Mouse (Mus musculus) G1E (cell line): ENCODE results near the gene Elmo3. TPM values are rescaled to one million over a fixed set of nuclear protein-coding genes. Genes with fewer than 3 reads are reported as not detected.

Experiments used
- ATAC-seq: 2 replicates; pipeline ENCODE4 v1.8.0; 2016; ENCODE audit warnings: mild to moderate bottlenecking; ENCODE audit not compliant: insufficient number of reproducible peaks, poor library complexity, low FRiP score, severe bottlenecking; ENCODE audit errors: extremely low read depth
- DNase-seq: peaks from one replicate; pipeline ENCODE4 v3.0.0; 2012; ENCODE audit warnings: low spot score
- H3K27me3 ChIP-seq: 2 replicates; pipeline ENCODE4 v1.6.1; 2012; ENCODE audit warnings: mild to moderate bottlenecking, low read length, inconsistent platforms; ENCODE audit not compliant: insufficient read depth
- H3K36me3 ChIP-seq: replicated peaks from 2 replicates; pipeline ENCODE3; 2012; ENCODE audit warnings: mild to moderate bottlenecking, inconsistent platforms
- H3K4me1 ChIP-seq: 2 replicates; pipeline ENCODE4 v1.6.1; 2012; ENCODE audit warnings: low read depth, low read length, inconsistent platforms, mixed read lengths; ENCODE audit not compliant: insufficient read depth
- H3K4me3 ChIP-seq: 2 replicates; pipeline ENCODE4 v1.5.1; 2012; ENCODE audit warnings: low read depth, mild to moderate bottlenecking, inconsistent platforms, low read length, moderate library complexity, mixed read lengths
- H3K9me3 ChIP-seq: replicated peaks from 2 replicates; pipeline ENCODE4 v1.6.1; 2012; ENCODE audit warnings: inconsistent platforms
- CTCF ChIP-seq: IDR thresholded peaks from 2 replicates; pipeline ENCODE4 v1.5.1; 2012; ENCODE audit warnings: low read depth, low read length, inconsistent platforms, mixed read lengths
- GATA1 ChIP-seq: IDR thresholded peaks from 2 replicates; pipeline ENCODE4 v1.6.1; 2012; ENCODE audit warnings: borderline replicate concordance, low read length, inconsistent platforms, mixed read lengths
- GATA2 ChIP-seq: IDR thresholded peaks from 2 replicates; pipeline ENCODE4 v1.6.1; 2012; ENCODE audit warnings: low read depth, low read length, inconsistent platforms, borderline replicate concordance
- POLR2AphosphoS5 ChIP-seq: IDR thresholded peaks from 2 replicates; pipeline ENCODE4 v1.6.1; 2012; ENCODE audit warnings: low read depth, low read length, inconsistent platforms; ENCODE audit not compliant: insufficient replicate concordance
- TAL1 ChIP-seq: conservative IDR thresholded peaks from 2 replicates; pipeline ENCODE4 v1.6.1; 2012; ENCODE audit warnings: low read depth, low read length, inconsistent platforms, mixed read lengths
- polyA plus RNA-seq: library from polyadenylated mRNA; stranded (reverse); fragments of >175 nt; gene quantifications from 2 replicates; pipeline ENCODE4 v1.2.3, GENCODE M21; 2012
- total RNA-seq, 2 experiments: library from RNA; stranded (forward) in 1 of 2; stranded (reverse) in 1 of 2; fragments of 200-1000 nt in 1 of 2; fragments of >200 nt in 1 of 2; fragmentation: Nextera tagmentation in 1 of 2; gene quantifications; 2 replicates each; pipeline ENCODE4 v1.2.3; 2014 to 2017

Elmo3 gene
- total and polyA plus RNA-seq, 3 experiments: 0.49 to 2.2 (median 0.76) TPM

DNA sequence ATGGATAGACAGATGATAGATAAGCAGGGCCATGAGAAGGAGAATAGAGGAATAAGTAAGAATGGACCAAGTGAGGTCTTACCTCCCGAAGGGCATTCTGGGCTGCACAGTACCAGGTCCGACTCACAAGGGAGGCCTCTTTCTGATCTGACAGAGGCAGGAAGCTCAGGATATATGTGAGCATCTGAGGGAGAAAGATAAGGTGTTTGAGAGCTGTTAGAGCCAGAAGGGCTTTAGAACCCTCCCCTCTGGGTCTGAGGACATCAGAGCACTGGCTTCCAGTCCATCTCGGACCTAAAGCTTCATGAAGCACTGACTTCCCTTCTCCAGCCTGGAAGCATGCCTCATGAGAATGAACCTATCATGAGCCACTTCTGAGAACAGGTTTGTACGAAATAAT is 17.8 kb downstream of the Elmo3 start:
- DNase-seq (no peak), ATAC-seq (peak; percentile 42)
- Histone ChIP-seq H3K36me3 (peaks cover 59% of the 10 kb centered on the region), H3K4me3 (no peak overlapping the region), H3K27me3 (no peaks in the 10 kb centered on the region), H3K9me3 (no peaks in the 10 kb centered on the region), H3K4me1 (peaks cover 48% of the 10 kb centered on the region)
- TF ChIP-seq TAL1 (peak; percentile 27), GATA1 (no peak), GATA2 (no peak), CTCF (no peak), POLR2AphosphoS5 (no peak)

DNA sequence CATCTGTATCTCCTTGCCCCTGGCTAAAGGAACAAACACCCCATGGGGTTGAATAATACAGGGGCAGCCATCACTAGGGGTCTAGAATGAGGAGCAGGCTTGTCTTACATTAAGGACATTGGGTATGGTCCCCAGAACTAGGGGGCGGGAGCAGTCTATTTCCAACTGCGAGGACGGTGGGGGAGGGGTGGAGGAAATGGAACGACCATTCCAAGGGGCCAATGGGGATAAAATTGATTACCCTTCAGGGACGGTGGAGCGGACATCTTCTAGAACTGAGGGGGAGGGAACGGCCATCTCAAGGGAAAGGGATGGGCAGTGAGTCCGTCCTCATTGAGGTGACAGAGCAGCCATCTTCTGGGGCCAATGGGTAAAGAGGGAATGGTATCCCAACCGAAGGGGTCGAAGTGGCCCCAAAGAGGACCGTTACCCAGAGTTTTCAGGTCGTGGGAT is 20.3 kb downstream of the Elmo3 start:
- ATAC-seq: no peak
- H3K4me1 ChIP-seq: peaks cover 54% of the 10 kb centered on the region
- H3K4me3 ChIP-seq: peak overlapping the region; percentile 84
- no peaks in the 10 kb centered on the region for H3K9me3 ChIP-seq
- no peaks in the 10 kb centered on the region for H3K27me3 ChIP-seq
- TF ChIP-seq GATA1: no peak
- TF ChIP-seq TAL1: no peak
- no peak for TF ChIP-seq GATA2
- no peak for TF ChIP-seq POLR2AphosphoS5
- no peak for TF ChIP-seq CTCF
- DNase-seq: no peak
- H3K36me3 ChIP-seq: peaks cover 62% of the 10 kb centered on the region

DNA sequence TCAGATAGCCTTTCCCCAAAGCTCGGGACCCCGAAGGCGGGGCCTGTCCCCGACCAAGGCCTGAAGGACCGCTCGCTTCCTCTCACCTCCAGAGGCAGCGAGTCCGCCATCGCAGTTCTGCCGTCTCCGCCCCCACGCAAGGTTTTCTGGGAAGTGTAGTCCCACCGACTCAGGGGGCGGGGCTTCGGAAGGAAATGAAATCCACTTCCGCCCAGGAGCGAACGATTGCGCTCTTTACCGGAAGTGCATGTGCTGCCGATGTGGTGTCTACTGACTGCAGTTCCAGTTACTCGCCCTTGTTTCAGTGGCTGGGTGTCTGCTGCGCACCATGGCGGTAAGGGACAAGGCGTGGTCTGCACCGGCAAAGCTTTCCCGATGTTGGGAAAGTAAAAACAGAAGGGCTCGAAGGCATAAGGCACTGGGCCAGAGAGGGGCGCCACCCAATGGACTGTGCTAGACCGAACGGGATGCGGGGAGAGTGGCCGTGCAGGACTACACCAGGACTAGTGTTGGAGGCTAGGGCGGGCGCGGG is 20.8 kb downstream of the Elmo3 start, which contains the start of the genes Lrrc29 and Tmem208:
TSS of gene Lrrc29 (minus strand) at position 138 of the 532 bp plus-strand sequence.
TSS of gene Tmem208 (plus strand) at position 214 of the 532 bp plus-strand sequence.
- peaks cover 54% of the 10 kb centered on the region for H3K4me1 ChIP-seq
- peak; percentile 85 for ATAC-seq
- H3K4me3 ChIP-seq: peak within 1 kb of the TSS; percentile 84
- H3K27me3 ChIP-seq: no peaks in the 10 kb centered on the region
- H3K9me3 ChIP-seq: no peaks in the 10 kb centered on the region
- TF ChIP-seq GATA1 (no peak), POLR2AphosphoS5 (0 out of 2 replicates have a peak, but pooled peaks have one; percentile 32)
- peaks cover 66% of the 10 kb centered on the region for H3K36me3 ChIP-seq
- peak; percentile 86 for DNase-seq

DNA sequence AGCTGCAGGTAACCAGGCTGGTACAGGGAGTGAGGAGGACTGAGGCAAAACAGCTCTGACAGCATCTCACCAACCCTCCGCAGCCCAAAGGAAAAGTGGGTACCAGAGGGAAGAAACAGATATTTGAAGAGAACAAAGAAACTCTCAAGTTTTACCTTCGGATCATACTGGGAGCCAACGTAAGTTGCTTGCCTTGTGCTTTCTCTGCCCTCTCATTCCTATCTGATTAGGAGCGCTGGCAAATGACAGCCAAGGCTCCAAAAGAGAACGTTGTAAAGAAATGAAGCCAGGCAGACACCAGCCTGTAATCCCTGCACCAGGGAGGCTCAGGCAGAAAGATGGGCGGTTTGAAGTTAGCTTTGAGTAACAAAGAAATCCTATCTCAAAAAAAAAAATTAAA is 21.6 kb downstream of the Elmo3 start:
- no peak for TF ChIP-seq POLR2AphosphoS5
- no peak for TF ChIP-seq CTCF
- TF ChIP-seq GATA1: no peak
- TF ChIP-seq GATA2: no peak
- TF ChIP-seq TAL1: no peak
- Histone ChIP-seq H3K27me3 (no peaks in the 10 kb centered on the region), H3K4me1 (peaks cover 54% of the 10 kb centered on the region), H3K4me3 (peak overlapping the region; percentile 84), H3K9me3 (no peaks in the 10 kb centered on the region), H3K36me3 (peaks cover 71% of the 10 kb centered on the region)
- ATAC-seq (no peak), DNase-seq (no peak)

DNA sequence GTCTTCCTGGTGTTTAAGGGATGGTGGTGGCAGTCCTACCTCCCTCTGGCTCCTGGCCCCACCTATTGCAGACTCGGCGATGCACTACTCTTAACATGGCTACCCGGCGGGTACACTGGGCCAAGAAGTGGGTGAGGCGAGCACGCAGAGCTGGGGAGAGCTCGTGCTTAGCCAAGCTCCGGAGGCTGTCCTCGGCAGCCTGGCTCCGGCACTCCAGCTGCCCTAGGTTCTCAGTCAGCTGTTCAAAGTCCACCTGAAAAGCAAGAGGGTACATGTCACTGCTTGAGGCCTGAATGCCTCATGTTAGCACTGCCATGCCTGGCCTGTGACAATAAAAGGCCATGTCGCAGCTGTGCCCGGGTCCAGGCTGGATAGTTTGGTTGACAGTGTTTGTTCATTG is 24.9 kb downstream of the Elmo3 start:
- Histone ChIP-seq H3K4me1 (peaks cover 27% of the 10 kb centered on the region), H3K27me3 (no peaks in the 10 kb centered on the region), H3K4me3 (no peak overlapping the region), H3K36me3 (peaks cover 76% of the 10 kb centered on the region), H3K9me3 (no peaks in the 10 kb centered on the region)
- no peak for TF ChIP-seq GATA1
- no peak for TF ChIP-seq CTCF
- TF ChIP-seq POLR2AphosphoS5: no peak
- TF ChIP-seq GATA2: no peak
- TF ChIP-seq TAL1: no peak
- DNase-seq: no peak
- ATAC-seq: no peak

DNA sequence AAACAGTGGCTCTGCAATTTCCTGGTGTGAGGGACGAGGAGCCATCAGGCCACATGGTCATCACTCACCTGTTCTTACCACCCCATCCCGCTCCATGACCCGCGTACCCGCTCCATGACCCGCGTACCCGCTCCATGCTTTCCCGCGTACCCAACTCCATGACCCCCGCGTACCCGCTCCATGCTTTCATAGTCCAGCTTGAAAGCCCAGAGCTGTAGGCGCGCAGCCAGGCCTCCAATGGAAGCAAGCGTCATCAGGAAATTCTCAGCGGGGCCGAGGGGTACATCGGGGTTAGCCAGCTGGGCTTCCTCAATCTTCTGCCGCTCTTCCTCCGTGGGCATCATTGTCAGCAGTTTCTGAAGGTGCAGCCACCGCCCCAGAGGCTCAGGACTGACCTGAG is 26.1 kb downstream of the Elmo3 start:
- H3K36me3 ChIP-seq: peaks cover 87% of the 10 kb centered on the region

DNA sequence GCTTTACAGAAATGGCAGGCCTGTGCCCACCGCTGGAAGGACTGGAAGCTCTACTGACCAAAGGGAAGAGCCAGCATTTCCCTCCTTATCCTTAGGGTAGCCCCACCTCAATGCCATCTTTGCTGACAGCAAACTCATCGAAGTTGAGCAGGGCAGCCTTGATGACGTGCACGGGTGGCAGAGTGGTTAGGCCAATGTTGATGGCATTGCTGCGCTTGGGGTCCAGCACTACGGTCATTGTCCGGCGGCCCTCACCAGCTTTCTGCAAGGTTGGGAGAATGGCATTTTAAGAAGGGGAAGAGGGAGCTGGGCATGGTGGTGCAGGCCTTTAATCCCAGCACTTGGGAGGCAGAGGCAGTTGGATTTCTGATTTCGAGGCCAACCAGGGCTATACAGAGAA is 26.5 kb downstream of the Elmo3 start:
- Histone ChIP-seq H3K4me3 (no peak overlapping the region), H3K9me3 (no peaks in the 10 kb centered on the region), H3K27me3 (no peaks in the 10 kb centered on the region), H3K4me1 (peaks cover 24% of the 10 kb centered on the region), H3K36me3 (peaks cover 92% of the 10 kb centered on the region)
- DNase-seq (no peak), ATAC-seq (no peak)
- TF ChIP-seq GATA1: no peak
- TF ChIP-seq GATA2: no peak
- TF ChIP-seq TAL1: no peak
- TF ChIP-seq CTCF: no peak
- no peak for TF ChIP-seq POLR2AphosphoS5

More for the DNA sequence above, 26.1 kb downstream of the Elmo3 start:
- TF ChIP-seq GATA2 (no peak), POLR2AphosphoS5 (no peak), CTCF (no peak), GATA1 (no peak), TAL1 (no peak)
- no peaks in the 10 kb centered on the region for H3K9me3 ChIP-seq
- H3K27me3 ChIP-seq: no peaks in the 10 kb centered on the region
- ATAC-seq (no peak), DNase-seq (no peak)
- peaks cover 22% of the 10 kb centered on the region for H3K4me1 ChIP-seq
- H3K4me3 ChIP-seq: no peak overlapping the region
